Mouse (Mus musculus) ovary, adult 18-20 months (tissue): ENCODE measurements around the gene Vps13a.
"Not testable (repeated sequence)": the region's sequence is repeated elsewhere in the genome, so short reads cannot be mapped to it uniquely, and the experiment has no call there.

ENCODE experiments used
- DNase-seq: peaks from one replicate; pipeline ENCODE4 v3.0.0; 2022; ENCODE audit warnings: low spot score, mixed read lengths

Vps13a gene

GRCm38 (mm10) chr19:16757439-16757838 is 23.3 kb downstream of the Vps13a start:
- not testable (repeated sequence) for DNase-seq

- DNase-seq: no peak
Measured at GRCm38 (mm10) chr19:16755854-16756253, 24.9 kb downstream of the Vps13a start.

GRCm38 (mm10) chr19:16755226-16755625 is 25.5 kb downstream of the Vps13a start:
- no peak for DNase-seq

- no peak for DNase-seq
Measured at GRCm38 (mm10) chr19:16753151-16753550, 27.6 kb downstream of the Vps13a start.

GRCm38 (mm10) chr19:16736854-16737253 is 43.9 kb downstream of the Vps13a start:
- no peak for DNase-seq

GRCm38 (mm10) chr19:16728729-16729128 is 52.0 kb downstream of the Vps13a start:
- no peak for DNase-seq

GRCm38 (mm10) chr19:16715249-16715648 is 65.5 kb downstream of the Vps13a start:
- no peak for DNase-seq

- DNase-seq: no peak
Measured at GRCm38 (mm10) chr19:16701790-16702189, 78.9 kb downstream of the Vps13a start.

- DNase-seq: no peak
Measured at GRCm38 (mm10) chr19:16684922-16685321, 95.8 kb downstream of the Vps13a start.

- no peak for DNase-seq
Measured at GRCm38 (mm10) chr19:16684210-16684609, 96.5 kb downstream of the Vps13a start.

- no peak for DNase-seq
Measured at GRCm38 (mm10) chr19:16625610-16626395, 154.9 kb downstream of the Vps13a start.

- no peak for DNase-seq
Measured at GRCm38 (mm10) chr19:16624994-16625393, 155.7 kb downstream of the Vps13a start.

GRCm38 (mm10) chr19:16623154-16623553 is 157.6 kb downstream of the Vps13a start:
- DNase-seq: no peak

- no peak for DNase-seq
Measured at GRCm38 (mm10) chr19:16607634-16608033, 173.1 kb downstream of the Vps13a start.

- no peak for DNase-seq
Measured at GRCm38 (mm10) chr19:16602026-16602425, 178.7 kb downstream of the Vps13a start.

- peak; percentile 41 for DNase-seq
Measured at GRCm38 (mm10) chr19:16599298-16599970, 181.3 kb downstream of the Vps13a start.

GRCm38 (mm10) chr19:16598653-16599297 is 182.0 kb downstream of the Vps13a start:
- no peak for DNase-seq

GRCm38 (mm10) chr19:16597216-16597615 is 183.5 kb downstream of the Vps13a start:
- no peak for DNase-seq

GRCm38 (mm10) chr19:16593975-16594317 is 186.8 kb downstream of the Vps13a start:
- no peak for DNase-seq

- DNase-seq: no peak
Measured at GRCm38 (mm10) chr19:16593256-16593974, 187.3 kb downstream of the Vps13a start.

- DNase-seq: no peak
Measured at GRCm38 (mm10) chr19:16585379-16585778, 195.4 kb downstream of the Vps13a start.

- DNase-seq: no peak
Measured at GRCm38 (mm10) chr19:16584546-16584945, 196.2 kb downstream of the Vps13a start.
